Mouse (Mus musculus): ENCODE measurements at regions not wholly inside any gene's neighbourhood (a gene's known extent, or its start where the extent isn't known, plus 50 kb on each side); places are given as distances from the start of the nearest gene placed in this dataset.
"Not testable (repeated sequence)": the region's sequence is repeated elsewhere in the genome, so short reads cannot be mapped to it uniquely, and the experiment has no call there.

- no peaks in the 10 kb centered on the region for H3K4me1 ChIP-seq (ENCODE audit: control insufficient read depth, insufficient read depth, low read length)
- WGBS, result 65% methylated on average over 2 of the region's 2 CpGs
- H3K4me3 ChIP-seq (ENCODE audit: insufficient read depth, low read depth, low read length), result no peak overlapping the region
- TF ChIP-seq CTCF (IDR thresholded peaks at IDR 0.05; ENCODE audit: insufficient read depth, low read depth, low read length) (no peak), POLR2A (IDR thresholded peaks at IDR 0.05; ENCODE audit: insufficient read depth, low read depth, low read length) (no peak)
- no peak overlapping the region for H3K27ac ChIP-seq (ENCODE audit: insufficient read depth, low read depth, low read length)
Measured at GRCm38 (mm10) chr14:53369776-53370175, 874.2 kb upstream of the Olfr1507 start.

DNA sequence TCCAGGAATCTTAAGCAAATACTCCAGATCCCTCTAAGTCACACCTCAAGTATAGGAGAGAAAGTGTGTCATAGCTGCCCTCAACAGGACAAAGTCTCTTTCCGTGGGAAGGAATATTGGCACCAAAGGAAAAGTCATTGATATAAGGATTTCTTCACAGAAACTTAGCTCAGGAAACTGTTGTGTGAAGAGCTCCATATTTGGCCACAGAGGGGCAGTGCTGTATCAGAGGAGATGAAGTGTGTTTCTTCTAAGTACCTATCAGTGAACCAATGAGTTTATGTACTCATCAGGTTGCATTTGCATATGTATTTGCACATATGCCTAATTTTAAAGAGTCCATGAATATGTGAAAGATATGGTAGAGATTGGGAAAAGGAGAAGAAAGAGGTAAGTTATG lies 871.9 kb upstream of the Olfr1507 start:
- H3K4me3 ChIP-seq (ENCODE audit: insufficient read depth, low read depth, low read length); H3K4me1 ChIP-seq (ENCODE audit: control insufficient read depth, insufficient read depth, low read length); H3K27ac ChIP-seq (ENCODE audit: insufficient read depth, low read depth, low read length): not testable (repeated sequence)
- 73% methylated on average over 1 of the region's 1 CpGs for WGBS

- not testable (repeated sequence) for H3K4me1 ChIP-seq (ENCODE audit: control insufficient read depth, insufficient read depth, low read length); H3K4me3 ChIP-seq (ENCODE audit: insufficient read depth, low read depth, low read length); H3K27ac ChIP-seq (ENCODE audit: insufficient read depth, low read depth, low read length)
- WGBS, result 86% methylated on average over 5 of the region's 5 CpGs
Measured at GRCm38 (mm10) chr14:53363995-53364394, 868.4 kb upstream of the Olfr1507 start.

GRCm38 (mm10) chr14:53362054-53362453 lies 866.5 kb upstream of the Olfr1507 start:
- H3K27ac ChIP-seq (ENCODE audit: insufficient read depth, low read depth, low read length); H3K4me1 ChIP-seq (ENCODE audit: control insufficient read depth, insufficient read depth, low read length); H3K4me3 ChIP-seq (ENCODE audit: insufficient read depth, low read depth, low read length): not testable (repeated sequence)
- 76% methylated on average over 2 of the region's 2 CpGs for WGBS

- H3K4me1 ChIP-seq (ENCODE audit: control insufficient read depth, insufficient read depth, low read length); H3K4me3 ChIP-seq (ENCODE audit: insufficient read depth, low read depth, low read length); H3K27ac ChIP-seq (ENCODE audit: insufficient read depth, low read depth, low read length): not testable (repeated sequence)
- 77% methylated on average over 1 of the region's 2 CpGs for whole genome bisulfite sequencing
Measured at GRCm38 (mm10) chr14:53357498-53357897, 861.9 kb upstream of the Olfr1507 start.

DNA sequence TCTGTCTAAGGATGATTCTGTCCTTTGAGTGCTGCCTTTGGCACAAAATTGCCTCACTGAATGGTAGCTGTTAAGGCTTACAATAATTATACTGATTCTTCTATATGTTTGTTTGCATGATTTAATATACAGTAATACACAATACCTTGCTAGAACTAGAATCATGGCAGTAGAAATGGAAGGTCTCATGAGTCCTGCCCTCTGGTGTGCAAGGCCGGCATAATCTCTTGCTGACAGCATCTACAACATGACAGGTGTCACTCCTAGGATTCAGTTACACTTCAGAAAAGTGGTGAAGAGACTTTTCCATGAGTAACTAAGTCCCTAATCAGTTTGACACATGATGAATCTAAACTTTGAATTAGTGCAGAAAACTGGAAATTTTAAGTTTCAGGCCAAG lies 861.2 kb upstream of the Olfr1507 start:
- not testable (repeated sequence) for H3K27ac ChIP-seq (ENCODE audit: insufficient read depth, low read depth, low read length); H3K4me3 ChIP-seq (ENCODE audit: insufficient read depth, low read depth, low read length); H3K4me1 ChIP-seq (ENCODE audit: control insufficient read depth, insufficient read depth, low read length)
- WGBS, result no CpG with 5 or more reads among the region's 1 CpGs

DNA sequence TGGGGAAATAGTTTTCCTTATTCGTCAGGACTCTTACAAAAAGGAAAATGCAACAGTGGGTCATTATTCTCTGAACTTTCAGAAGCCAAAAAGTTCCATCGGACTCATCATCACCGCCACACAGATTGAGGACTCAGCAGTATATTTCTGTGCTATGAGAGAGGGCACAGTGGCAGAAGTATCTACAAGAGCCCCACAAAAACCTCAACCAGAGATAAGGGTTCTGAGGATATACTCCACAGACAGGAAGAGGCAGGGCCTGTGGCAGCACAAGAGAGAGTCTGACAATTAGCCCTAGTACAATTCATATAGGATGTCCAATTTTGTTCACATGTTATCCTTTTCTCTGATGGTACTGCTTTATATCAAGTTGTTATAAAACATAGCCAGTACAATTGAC lies 855.9 kb upstream of the Olfr1507 start:
- not testable (repeated sequence) for H3K4me3 ChIP-seq (ENCODE audit: insufficient read depth, low read depth, low read length); H3K27ac ChIP-seq (ENCODE audit: insufficient read depth, low read depth, low read length); H3K4me1 ChIP-seq (ENCODE audit: control insufficient read depth, insufficient read depth, low read length)
- WGBS, result 77% methylated on average over 3 of the region's 3 CpGs

DNA sequence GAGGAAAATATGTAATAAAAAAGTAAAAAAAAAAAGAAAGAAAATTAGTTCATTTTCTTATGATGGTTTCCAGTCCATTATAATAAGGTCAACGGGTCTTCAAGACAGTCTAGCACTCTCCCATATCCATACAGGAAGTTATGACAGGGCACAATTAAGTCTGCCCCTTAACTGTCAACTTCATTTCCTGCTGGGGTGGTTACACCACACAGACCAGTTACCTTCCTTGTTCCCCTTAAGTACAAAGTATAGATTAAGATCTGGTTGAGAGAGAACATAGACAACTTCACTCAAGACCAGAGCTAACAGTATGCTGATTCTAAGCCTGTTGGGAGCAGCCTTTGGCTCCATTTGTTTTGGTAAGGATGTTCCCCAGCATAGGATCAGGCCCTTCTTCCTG lies 855.2 kb upstream of the Olfr1507 start:
- H3K4me3 ChIP-seq (ENCODE audit: insufficient read depth, low read depth, low read length); H3K4me1 ChIP-seq (ENCODE audit: control insufficient read depth, insufficient read depth, low read length); H3K27ac ChIP-seq (ENCODE audit: insufficient read depth, low read depth, low read length): not testable (repeated sequence)
- 87% methylated on average over 1 of the region's 1 CpGs for WGBS

- not testable (repeated sequence) for H3K4me1 ChIP-seq (ENCODE audit: control insufficient read depth, insufficient read depth, low read length); H3K4me3 ChIP-seq (ENCODE audit: insufficient read depth, low read depth, low read length); H3K27ac ChIP-seq (ENCODE audit: insufficient read depth, low read depth, low read length)
Measured at GRCm38 (mm10) chr14:53349111-53349510, 853.6 kb upstream of the Olfr1507 start.

DNA sequence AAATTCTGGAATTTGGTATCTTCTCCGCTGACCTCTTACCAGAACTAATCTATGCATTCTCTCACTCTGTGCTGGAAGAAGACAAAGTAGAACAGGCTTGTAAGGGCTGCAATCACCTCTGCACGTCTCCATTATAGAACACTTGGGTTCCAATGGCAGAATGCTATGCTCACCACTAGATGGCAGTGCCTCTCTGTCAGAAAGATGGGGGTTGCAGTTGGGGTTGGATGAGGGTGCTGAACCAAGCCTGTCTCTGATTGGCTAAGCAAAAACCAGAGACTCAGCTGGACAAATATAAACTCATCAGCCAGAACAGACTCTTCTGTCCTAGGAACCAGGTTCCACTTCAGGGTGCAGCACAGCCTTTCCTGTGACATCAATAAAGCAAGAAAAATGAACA lies 850.0 kb upstream of the Olfr1507 start:
- H3K4me1 ChIP-seq (ENCODE audit: control insufficient read depth, insufficient read depth, low read length); H3K4me3 ChIP-seq (ENCODE audit: insufficient read depth, low read depth, low read length); H3K27ac ChIP-seq (ENCODE audit: insufficient read depth, low read depth, low read length): not testable (repeated sequence)
- WGBS, result 49% methylated on average over 2 of the region's 2 CpGs

- WGBS, result 58% methylated on average over 5 of the region's 5 CpGs
- H3K4me3 ChIP-seq (ENCODE audit: insufficient read depth, low read depth, low read length); H3K4me1 ChIP-seq (ENCODE audit: control insufficient read depth, insufficient read depth, low read length); H3K27ac ChIP-seq (ENCODE audit: insufficient read depth, low read depth, low read length): not testable (repeated sequence)
Measured at GRCm38 (mm10) chr14:53343849-53344248, 848.3 kb upstream of the Olfr1507 start.

GRCm38 (mm10) chr14:53339167-53339566 lies 843.6 kb upstream of the Olfr1507 start:
- H3K27ac ChIP-seq (ENCODE audit: insufficient read depth, low read depth, low read length); H3K4me1 ChIP-seq (ENCODE audit: control insufficient read depth, insufficient read depth, low read length); H3K4me3 ChIP-seq (ENCODE audit: insufficient read depth, low read depth, low read length): not testable (repeated sequence)
- no CpG with 5 or more reads among the region's 4 CpGs for WGBS

- not testable (repeated sequence) for H3K4me3 ChIP-seq (ENCODE audit: insufficient read depth, low read depth, low read length); H3K27ac ChIP-seq (ENCODE audit: insufficient read depth, low read depth, low read length); H3K4me1 ChIP-seq (ENCODE audit: control insufficient read depth, insufficient read depth, low read length)
- WGBS, result 60% methylated on average over 3 of the region's 8 CpGs
Measured at GRCm38 (mm10) chr14:53337446-53337845, 841.9 kb upstream of the Olfr1507 start.

DNA sequence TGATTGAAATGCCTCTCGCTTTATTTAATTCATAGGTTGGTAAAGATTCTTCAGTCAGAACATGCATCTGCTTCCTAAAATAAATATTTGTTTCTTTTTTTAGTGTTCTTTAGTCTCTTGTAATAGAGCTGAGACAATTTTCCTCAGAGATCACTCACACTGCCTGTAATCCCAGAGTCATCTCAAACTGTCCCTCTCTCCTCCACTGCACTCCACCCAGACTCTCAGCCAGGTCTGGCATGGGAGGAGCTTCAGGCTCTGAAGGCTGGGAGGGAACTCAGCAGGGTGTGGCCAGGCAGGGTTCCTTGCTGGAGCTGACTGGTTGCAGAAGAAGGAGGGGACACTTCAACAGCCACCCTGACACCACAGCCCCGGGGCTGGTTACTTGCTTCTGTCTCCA lies 841.2 kb upstream of the Olfr1507 start:
- H3K4me3 ChIP-seq (ENCODE audit: insufficient read depth, low read depth, low read length); H3K4me1 ChIP-seq (ENCODE audit: control insufficient read depth, insufficient read depth, low read length); H3K27ac ChIP-seq (ENCODE audit: insufficient read depth, low read depth, low read length): not testable (repeated sequence)
- WGBS, result 6% methylated on average over 1 of the region's 2 CpGs

DNA sequence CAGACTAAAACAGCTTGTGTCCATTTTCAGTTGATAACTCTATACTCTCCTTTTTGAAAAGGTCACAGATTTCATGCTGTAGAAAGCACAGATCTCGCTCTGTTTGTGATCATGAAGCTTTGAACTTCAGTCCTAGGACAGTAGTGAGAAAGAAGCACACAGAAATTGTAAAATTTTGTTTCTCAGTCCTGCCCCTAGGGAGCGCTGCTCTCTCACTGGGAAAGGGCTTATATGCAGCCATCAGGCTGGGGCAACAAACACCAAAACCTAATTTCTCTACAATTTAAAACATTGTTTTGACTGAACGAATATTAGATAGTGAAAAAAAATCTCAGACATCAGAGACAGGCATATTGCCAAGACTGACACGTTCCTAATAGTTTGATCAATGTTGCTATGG lies 838.9 kb upstream of the Olfr1507 start:
- not testable (repeated sequence) for H3K4me1 ChIP-seq (ENCODE audit: control insufficient read depth, insufficient read depth, low read length); H3K27ac ChIP-seq (ENCODE audit: insufficient read depth, low read depth, low read length); H3K4me3 ChIP-seq (ENCODE audit: insufficient read depth, low read depth, low read length)
- no CpG with 5 or more reads among the region's 4 CpGs for WGBS

DNA sequence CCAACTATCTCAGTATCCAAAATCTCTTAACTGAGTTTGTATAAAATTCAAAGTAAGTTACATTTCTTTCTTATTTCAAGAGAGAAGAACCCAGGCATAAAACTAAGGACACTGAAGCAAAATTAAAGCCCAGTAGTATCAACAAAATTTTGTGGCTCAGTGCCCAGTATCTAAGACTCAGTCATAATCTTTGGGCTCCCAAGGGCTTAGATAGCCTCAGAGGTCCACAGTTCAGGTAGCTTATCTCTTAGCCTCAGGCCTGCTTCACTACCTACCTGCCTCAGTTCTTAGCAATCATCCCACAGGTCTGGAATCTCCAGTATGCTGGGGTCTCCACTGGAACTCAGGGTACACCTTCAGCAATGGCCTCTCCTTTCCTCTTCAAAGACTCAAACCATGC lies 835.6 kb upstream of the Olfr1507 start:
- not testable (repeated sequence) for H3K4me1 ChIP-seq (ENCODE audit: control insufficient read depth, insufficient read depth, low read length); H3K4me3 ChIP-seq (ENCODE audit: insufficient read depth, low read depth, low read length); H3K27ac ChIP-seq (ENCODE audit: insufficient read depth, low read depth, low read length)

All from olfactory bulb, adult 2 months (tissue).